Mouse (Mus musculus) Muller cell, postnatal 12 days (primary cell): Measurements from ENCODE around the gene AC140267.1.

Source experiments
- DNase-seq: peaks from one replicate; pipeline ENCODE4 v3.0.0-alpha.2; 2015; ENCODE audit errors: inconsistent ontology term

The AC140267.1 gene

GRCm38 (mm10) chr15:80263610-80264575, 28.3 kb downstream of the AC140267.1 start, which contains the start of gene Rps19bp1:
TSS of gene Rps19bp1 (minus strand) at chr15:80264315.
- peak; percentile 92 for DNase-seq

GRCm38 (mm10) chr15:80266281-80266680, 30.6 kb downstream of the AC140267.1 start:
- DNase-seq = peak; percentile 57

GRCm38 (mm10) chr15:80271858-80272396, 36.3 kb downstream of the AC140267.1 start:
- DNase-seq = no peak

GRCm38 (mm10) chr15:80277107-80277506, 41.5 kb downstream of the AC140267.1 start:
- DNase-seq = no peak

- DNase-seq = peak; percentile 53
These were observed 42.0 kb downstream of the AC140267.1 start for GRCm38 (mm10) chr15:80277625-80278024.

GRCm38 (mm10) chr15:80278121-80278759, 42.6 kb downstream of the AC140267.1 start:
- DNase-seq = no peak

GRCm38 (mm10) chr15:80279053-80279452, 43.4 kb downstream of the AC140267.1 start:
- no peak for DNase-seq

GRCm38 (mm10) chr15:80280646-80281045, 45.0 kb downstream of the AC140267.1 start:
- DNase-seq = no peak
